Mouse (Mus musculus): ENCODE results near the gene Stkld1.
A peak's percentile ranks its signal among the peaks of the same experiment; 100 is the strongest.

Stkld1 gene

GRCm38 (mm10) chr2:26915927-26916728, 17.7 kb upstream of the Stkld1 start, which contains the start of the genes Surf2 and Surf1:
TSS of gene Surf2 (plus strand) at chr2:26916367.
TSS of gene Surf1 (minus strand) at chr2:26916530.
- peak; percentile 82 to 83 for DNase-seq

- no peak for DNase-seq
Measured at GRCm38 (mm10) chr2:26916738-26917137, 17.1 kb upstream of the Stkld1 start.

GRCm38 (mm10) chr2:26919684-26920083, 14.2 kb upstream of the Stkld1 start:
- DNase-seq = no peak

GRCm38 (mm10) chr2:26920190-26920855, 13.5 kb upstream of the Stkld1 start:
- no peak for DNase-seq

- no peak for DNase-seq
Measured at GRCm38 (mm10) chr2:26921784-26922183, 12.1 kb upstream of the Stkld1 start.

- no peak for DNase-seq
Measured at GRCm38 (mm10) chr2:26927745-26928476, 5.9 kb upstream of the Stkld1 start.

- DNase-seq = peak; percentile 77 to 83
Measured at GRCm38 (mm10) chr2:26930390-26930789, 3.5 kb upstream of the Stkld1 start.

- DNase-seq = peak; percentile 40 to 42
Measured at GRCm38 (mm10) chr2:26932473-26933303, 1.2 kb upstream of the Stkld1 start.

GRCm38 (mm10) chr2:26935286-26935685, 1.4 kb downstream of the Stkld1 start:
- no peak for DNase-seq

- no peak for DNase-seq
Measured at GRCm38 (mm10) chr2:26936425-26936824, 2.6 kb downstream of the Stkld1 start.

- DNase-seq = no peak
Measured at GRCm38 (mm10) chr2:26941539-26941938, 7.7 kb downstream of the Stkld1 start.

- no peak for DNase-seq
Measured at GRCm38 (mm10) chr2:26943253-26943652, 9.4 kb downstream of the Stkld1 start.

GRCm38 (mm10) chr2:26950411-26950810, 16.6 kb downstream of the Stkld1 start:
- DNase-seq = no peak

GRCm38 (mm10) chr2:26951346-26951905, 17.6 kb downstream of the Stkld1 start:
- DNase-seq = no peak

GRCm38 (mm10) chr2:26952193-26952592, 18.3 kb downstream of the Stkld1 start:
- DNase-seq = no peak

GRCm38 (mm10) chr2:26952866-26953265, 19.0 kb downstream of the Stkld1 start:
- DNase-seq = no peak

- DNase-seq = no peak
Measured at GRCm38 (mm10) chr2:26954735-26955395, 21.0 kb downstream of the Stkld1 start.

GRCm38 (mm10) chr2:26956811-26957487, 23.1 kb downstream of the Stkld1 start:
- DNase-seq = no peak

- DNase-seq = no peak
Measured at GRCm38 (mm10) chr2:26957488-26957859, 23.6 kb downstream of the Stkld1 start.

- no peak for DNase-seq
Measured at GRCm38 (mm10) chr2:26960756-26961155, 26.9 kb downstream of the Stkld1 start.
